Mouse (Mus musculus) spleen, embryonic (tissue): ENCODE data around the gene Atp8b5.

Experiments used
- CTCF ChIA-PET: fragments of 350-600 bp; sonication (Branson Sonifier 250); formaldehyde crosslinking; loops from one replicate; lab custom pipeline; 2022; lab: Charles Lee

The Atp8b5 gene

GRCm38 (mm10) chr4:43383246-43384082, 116.5 kb downstream of the Atp8b5 start:
- CTCF ChIA-PET: no interaction called here

- CTCF ChIA-PET: no interaction called here
Observed at GRCm38 (mm10) chr4:43384083-43384460, 117.1 kb downstream of the Atp8b5 start.

- CTCF ChIA-PET: no interaction called here
Observed at GRCm38 (mm10) chr4:43384541-43384940, 117.6 kb downstream of the Atp8b5 start.

DNA sequence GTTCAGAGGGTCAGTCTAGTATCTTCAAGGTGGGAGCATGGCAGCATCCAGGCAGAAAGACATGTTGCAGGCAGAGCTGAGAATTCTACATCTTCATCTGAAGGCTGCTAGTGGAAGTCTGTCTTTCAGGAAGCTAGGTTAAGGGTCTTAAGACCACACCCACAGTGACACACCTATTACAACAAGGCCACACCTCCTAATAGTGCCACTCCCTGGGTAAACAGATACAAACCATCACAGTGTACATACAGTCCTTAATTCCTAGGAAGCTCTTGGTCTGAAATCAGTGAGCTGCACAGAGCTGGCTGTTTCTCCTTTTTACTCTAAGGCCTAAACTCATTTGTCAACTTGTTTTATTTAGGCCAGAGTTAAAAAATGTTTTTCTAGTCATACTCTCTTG, 120.0 kb downstream of the Atp8b5 start:
- CTCF ChIA-PET: no interaction called here

- CTCF ChIA-PET: no interaction called here
Observed at GRCm38 (mm10) chr4:43389390-43389789, 122.4 kb downstream of the Atp8b5 start.

GRCm38 (mm10) chr4:43389845-43390440, 123.0 kb downstream of the Atp8b5 start:
- CTCF ChIA-PET: no interaction called here

- CTCF ChIA-PET: no interaction called here
Observed at GRCm38 (mm10) chr4:43391521-43392050, 124.6 kb downstream of the Atp8b5 start.

GRCm38 (mm10) chr4:43394345-43394891, 127.5 kb downstream of the Atp8b5 start:
- CTCF ChIA-PET: no interaction called here

GRCm38 (mm10) chr4:43395147-43395546, 128.2 kb downstream of the Atp8b5 start:
- CTCF ChIA-PET: no interaction called here

DNA sequence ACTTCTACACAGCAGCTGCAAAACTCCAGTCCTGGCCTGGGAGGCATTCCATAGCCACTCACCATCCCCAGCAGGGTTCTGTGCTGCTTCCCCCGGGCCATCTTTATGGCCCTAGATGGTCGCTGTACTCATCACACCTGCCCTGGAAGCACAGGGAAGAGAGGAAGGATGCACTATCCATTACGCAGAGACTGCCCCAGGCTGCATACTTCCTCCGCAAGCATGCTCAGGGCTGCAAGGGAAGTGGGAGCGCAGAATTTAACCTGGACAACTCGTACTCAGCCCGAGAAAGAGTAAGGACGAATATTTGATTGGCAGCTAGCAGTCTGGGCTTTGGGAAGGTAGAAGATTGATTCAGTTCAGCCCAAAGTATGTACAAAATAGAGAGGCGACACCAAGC, 128.9 kb downstream of the Atp8b5 start:
- CTCF ChIA-PET: no interaction called here

GRCm38 (mm10) chr4:43396381-43396780, 129.4 kb downstream of the Atp8b5 start:
- CTCF ChIA-PET: no interaction called here

GRCm38 (mm10) chr4:43398014-43398413, 131.1 kb downstream of the Atp8b5 start:
- CTCF ChIA-PET: no interaction called here

DNA sequence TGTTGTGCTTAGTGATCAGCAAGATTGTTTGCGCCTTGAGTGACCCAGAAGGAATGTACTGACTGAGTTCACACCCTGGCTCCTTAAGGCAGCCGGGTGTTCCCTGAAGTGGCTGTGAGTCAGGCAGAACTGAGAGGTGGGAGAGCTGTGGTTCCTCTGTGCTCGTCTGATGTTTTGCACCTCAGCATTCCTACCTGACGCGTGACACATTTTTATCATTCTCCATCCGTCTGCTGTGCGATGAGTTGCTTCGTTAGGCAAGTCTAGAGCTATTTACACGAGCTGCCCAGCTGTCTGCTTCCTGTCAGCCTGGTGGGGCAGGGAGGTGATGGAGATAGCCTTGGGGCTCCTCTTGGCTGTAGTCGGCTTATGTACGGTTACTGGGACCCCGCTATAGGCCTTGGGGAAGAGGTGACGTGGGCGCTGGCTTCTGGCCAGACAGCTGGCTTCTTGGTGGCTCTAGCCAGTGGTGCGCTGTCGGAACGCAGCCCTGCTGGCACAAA, 131.9 kb downstream of the Atp8b5 start:
- CTCF ChIA-PET: no interaction called here

- CTCF ChIA-PET: no interaction called here
Observed at GRCm38 (mm10) chr4:43399391-43400131, 132.6 kb downstream of the Atp8b5 start.

DNA sequence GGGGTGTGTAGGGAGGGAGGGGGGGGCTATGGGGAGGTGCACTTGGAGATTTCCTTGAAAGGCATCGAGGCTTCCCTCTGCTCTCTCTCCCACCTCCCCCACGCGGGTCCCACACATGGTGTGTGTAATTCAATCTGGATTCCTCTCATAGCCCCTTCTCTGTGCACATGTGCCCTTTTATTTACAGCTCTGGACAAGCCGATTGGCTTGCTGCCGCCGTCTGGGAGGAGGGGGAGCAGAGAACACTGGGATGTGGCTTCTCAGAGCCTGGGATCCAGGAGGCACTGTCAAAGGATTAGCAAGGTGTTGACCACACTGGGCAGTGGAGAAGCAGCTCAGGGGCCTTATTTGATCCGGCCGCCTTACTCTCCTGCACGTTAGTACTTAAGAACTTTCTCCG, 134.0 kb downstream of the Atp8b5 start:
- CTCF ChIA-PET: no interaction called here

GRCm38 (mm10) chr4:43401486-43401885, 134.5 kb downstream of the Atp8b5 start:
- CTCF ChIA-PET: no interaction called here

GRCm38 (mm10) chr4:43402212-43402611, 135.3 kb downstream of the Atp8b5 start:
- CTCF ChIA-PET: no interaction called here

GRCm38 (mm10) chr4:43404697-43405096, 137.7 kb downstream of the Atp8b5 start:
- CTCF ChIA-PET: no interaction called here

- CTCF ChIA-PET: no interaction called here
Observed at GRCm38 (mm10) chr4:43406162-43406971, 139.4 kb downstream of the Atp8b5 start.

DNA sequence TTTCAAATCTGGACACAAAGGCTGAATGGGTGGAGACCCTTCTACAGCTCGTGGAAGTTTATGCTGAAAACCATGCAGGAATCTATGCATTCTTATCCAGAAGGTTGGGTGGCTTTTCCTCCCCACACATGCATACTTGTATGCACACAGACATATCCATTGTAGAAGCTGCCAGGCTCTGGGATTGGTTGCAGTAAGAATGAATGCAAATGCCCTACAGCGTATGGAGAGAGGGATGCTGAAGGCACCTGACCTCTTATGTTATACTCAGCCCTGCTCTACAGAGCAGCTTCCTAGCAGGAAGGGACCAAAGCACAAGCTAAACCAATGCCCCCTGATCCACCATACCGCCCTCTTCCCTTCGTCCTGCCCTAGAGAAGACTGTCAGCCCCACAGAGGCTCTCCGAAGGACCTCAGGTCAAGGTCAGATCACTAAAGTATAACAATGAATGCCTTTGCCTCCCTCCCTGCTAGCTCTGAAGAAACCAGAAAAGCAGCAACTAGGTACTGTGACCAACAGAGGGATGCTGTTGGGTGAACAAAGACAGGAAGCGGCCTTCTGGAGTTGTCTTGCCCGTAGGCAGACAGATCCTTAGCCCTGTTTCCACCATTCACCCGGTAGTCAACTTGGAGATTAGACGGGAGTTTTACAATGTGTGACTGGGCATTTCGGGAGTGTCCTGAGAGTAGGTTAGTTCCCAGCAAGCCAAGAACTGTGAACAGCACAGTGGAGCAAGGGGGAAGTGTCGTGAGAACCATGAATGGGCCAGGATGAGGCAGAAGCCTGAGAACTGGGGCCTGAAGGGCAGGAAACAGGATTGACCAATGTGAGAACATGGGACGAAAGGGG, 140.3 kb downstream of the Atp8b5 start:
- CTCF ChIA-PET: no interaction called here
